ENCODE assay signal across 9 mouse cellular contexts in genomic region chr11:24305145-24305553, GRCm38 (mm10).
A peak's percentile ranks its signal among the peaks of the same experiment; 100 is the strongest.
DNase-seq lines count a peak whose midpoint lies in the region; ATAC-seq and TF ChIP-seq lines count a peak whose summit lies in the region.
"Had no signal": no experiment of that assay in that cellular context is flagged by ENCODE, and none has a peak within 500 bp of the region (broad histone marks: within the 10 kb centered on the region; RNA-seq: fewer than 3 reads in every experiment).

No protein-coding gene starts in this region.

- WGBS in heart, embryonic 12.5 days: 1% methylated on average over 17 of the region's 17 CpGs
- 3% methylated on average over 17 of the region's 17 CpGs for WGBS in embryonic facial prominence, embryonic 13.5 days
- 2% methylated on average over 17 of the region's 17 CpGs for WGBS in hindbrain, postnatal 0 days
- under 1% methylated on average over 17 of the region's 17 CpGs for WGBS in midbrain, embryonic 10.5 days

- TF ChIP-seq CTCF in E14TG2a.4 (conservative IDR thresholded peaks at IDR 0.05; ENCODE audit: low read length): no peak
- no peak for TF ChIP-seq CTCF in hindbrain, postnatal 0 days (IDR thresholded peaks at IDR 0.05; ENCODE audit: low read depth)

- H3K4me3 ChIP-seq in heart, embryonic 12.5 days: peak overlapping the region; percentile 46
- peak overlapping the region; percentile 63 for H3K4me3 ChIP-seq in E14TG2a.4 (replicated peaks; ENCODE audit: low read length)
- peak overlapping the region; percentile 37 for H3K4me3 ChIP-seq in embryonic facial prominence, embryonic 13.5 days
- H3K4me3 ChIP-seq in hindbrain, postnatal 0 days (ENCODE audit: low read length): peak overlapping the region; percentile 31
- peak overlapping the region; percentile 52 for H3K4me3 ChIP-seq in midbrain, embryonic 10.5 days

- no peaks in the 10 kb centered on the region for H3K27me3 ChIP-seq in heart, embryonic 12.5 days (replicated peaks)
- peaks cover 65% of the 10 kb centered on the region for H3K27me3 ChIP-seq in E14TG2a.4 (ENCODE audit: insufficient read depth, low read length)
- H3K27me3 ChIP-seq in embryonic facial prominence, embryonic 13.5 days: no peaks in the 10 kb centered on the region
- H3K27me3 ChIP-seq in hindbrain, postnatal 0 days (ENCODE audit: insufficient read depth, low read length): no peaks in the 10 kb centered on the region
- peaks cover 26% of the 10 kb centered on the region for H3K27me3 ChIP-seq in midbrain, embryonic 10.5 days (ENCODE audit: low read depth, poor library complexity, severe bottlenecking)

- peaks cover 23% of the 10 kb centered on the region for H3K4me1 ChIP-seq in heart, embryonic 12.5 days (replicated peaks)
- peaks cover 32% of the 10 kb centered on the region for H3K4me1 ChIP-seq in E14TG2a.4 (replicated peaks; ENCODE audit: low read depth, low read length)
- peaks cover 27% of the 10 kb centered on the region for H3K4me1 ChIP-seq in embryonic facial prominence, embryonic 13.5 days
- 0 out of 2 replicates have a peak, but pooled peaks cover 5% of the 10 kb centered on the region for H3K4me1 ChIP-seq in hindbrain, postnatal 0 days (ENCODE audit: insufficient read depth, low read length)
- peaks cover 46% of the 10 kb centered on the region for H3K4me1 ChIP-seq in midbrain, embryonic 10.5 days

- no peak for DNase-seq in heart, postnatal 36 days
- peak; percentile 76 for DNase-seq in hindbrain, postnatal 0 days (ENCODE audit: low spot score)
- peak; percentile 81 for DNase-seq in midbrain, embryonic 10.5 days (ENCODE audit: low spot score)
- no peak for DNase-seq in gastrocnemius, adult 8-10 months (ENCODE audit: low spot score in 2 of 2)
- no peak for DNase-seq in left cerebral cortex, adult 8-10 months (ENCODE audit: low spot score in 2 of 2)

- H3K36me3 ChIP-seq in heart, embryonic 12.5 days: no peaks in the 10 kb centered on the region
- no peaks in the 10 kb centered on the region for H3K36me3 ChIP-seq in E14TG2a.4 (ENCODE audit: insufficient read depth, low read length)
- H3K36me3 ChIP-seq in embryonic facial prominence, embryonic 13.5 days: no peaks in the 10 kb centered on the region
- no peaks in the 10 kb centered on the region for H3K36me3 ChIP-seq in hindbrain, postnatal 0 days (ENCODE audit: insufficient read depth, low read length)
- H3K36me3 ChIP-seq in midbrain, embryonic 10.5 days: no peaks in the 10 kb centered on the region
- H3K36me3 ChIP-seq: G1E had no signal

- no peak overlapping the region for H3K27ac ChIP-seq in heart, embryonic 12.5 days (ENCODE audit: poor library complexity, severe bottlenecking)
- H3K27ac ChIP-seq in embryonic facial prominence, embryonic 13.5 days: peak overlapping the region; percentile 60
- no peak overlapping the region for H3K27ac ChIP-seq in hindbrain, postnatal 0 days
- H3K27ac ChIP-seq in midbrain, embryonic 10.5 days (replicated peaks): peak overlapping the region; percentile 73

- peak overlapping the region; percentile 83 for H3K4me2 ChIP-seq in heart, embryonic 12.5 days
- peak overlapping the region; percentile 65 for H3K4me2 ChIP-seq in embryonic facial prominence, embryonic 13.5 days
- H3K4me2 ChIP-seq in hindbrain, postnatal 0 days (ENCODE audit: low read depth, low read length): peak overlapping the region; percentile 55

- ATAC-seq in heart, embryonic 12.5 days (ENCODE audit: insufficient number of reproducible peaks, low FRiP score): no peak; the same call in 1 of the 2 replicates
- ATAC-seq in embryonic facial prominence, embryonic 13.5 days (ENCODE audit: insufficient number of reproducible peaks, insufficient read depth, low FRiP score, low TSS enrichment, low read depth): no peak
- peak; percentile 82 for ATAC-seq in hindbrain, postnatal 0 days

- no peaks in the 10 kb centered on the region for H3K9me3 ChIP-seq in heart, embryonic 12.5 days (replicated peaks)
- H3K9me3 ChIP-seq in E14TG2a.4 (ENCODE audit: low read length): no peaks in the 10 kb centered on the region
- H3K9me3 ChIP-seq in embryonic facial prominence, embryonic 13.5 days: peaks cover under 1% of the 10 kb centered on the region; the same call in 1 of the 2 replicates
- H3K9me3 ChIP-seq in hindbrain, postnatal 0 days (ENCODE audit: low read length): no peaks in the 10 kb centered on the region
- H3K9me3 ChIP-seq in midbrain, embryonic 10.5 days (replicated peaks): 0 out of 2 replicates have a peak, but pooled peaks cover under 1% of the 10 kb centered on the region
- H3K9me3 ChIP-seq: G1E had no signal

- H3K9ac ChIP-seq in heart, embryonic 12.5 days: peak overlapping the region; percentile 50; the same call in 1 of the 2 replicates
- H3K9ac ChIP-seq in embryonic facial prominence, embryonic 13.5 days: peak overlapping the region; percentile 52; the same call in 1 of the 2 replicates
- no peak overlapping the region for H3K9ac ChIP-seq in hindbrain, postnatal 0 days (replicated peaks; ENCODE audit: low read length)

- intact Hi-C loops in heart, postnatal 36 days (cut with DNase I): no loop called here

Comparison
In these comparisons a context has a peak if more than half of its experiments do, and no peak if none do; other contexts are left out.
1. H3K27ac ChIP-seq: peak in embryonic facial prominence, embryonic 13.5 days (single experiment) and midbrain, embryonic 10.5 days (single experiment); none in heart, embryonic 12.5 days (single experiment) and hindbrain, postnatal 0 days (single experiment).
2. DNase-seq: peak in hindbrain, postnatal 0 days (single experiment) and midbrain, embryonic 10.5 days (single experiment); none in heart, postnatal 36 days (0 of 2), gastrocnemius, adult 8-10 months (0 of 2) and left cerebral cortex, adult 8-10 months (0 of 2).
3. Peak in every context shown above with its lines, with median percentiles within 50 percentile points of each other: H3K4me2 ChIP-seq and H3K4me3 ChIP-seq.